Mouse (Mus musculus) urinary bladder, postnatal 10 days (tissue): ENCODE measurements around the gene Tsga10.
"Not testable (repeated sequence)": the region's sequence is repeated elsewhere in the genome, so short reads cannot be mapped to it uniquely, and the experiment has no call there.

ENCODE experiments used
- DNase-seq: peaks from one replicate; pipeline ENCODE4 v3.0.0; 2022; ENCODE audit warnings: low spot score

The Tsga10 gene

GRCm38 (mm10) chr1:37719761-37720640, 146.2 kb downstream of the Tsga10 start, which contains the start of gene 2010300C02Rik:
TSS of gene 2010300C02Rik (minus strand) at chr1:37720085.
- no peak for DNase-seq

- DNase-seq = no peak
Observed at GRCm38 (mm10) chr1:37719030-37719723, 147.1 kb downstream of the Tsga10 start.

- no peak for DNase-seq
Observed at GRCm38 (mm10) chr1:37718516-37718915, 147.7 kb downstream of the Tsga10 start.

- no peak for DNase-seq
Observed at GRCm38 (mm10) chr1:37717415-37718195, 148.6 kb downstream of the Tsga10 start.

DNA sequence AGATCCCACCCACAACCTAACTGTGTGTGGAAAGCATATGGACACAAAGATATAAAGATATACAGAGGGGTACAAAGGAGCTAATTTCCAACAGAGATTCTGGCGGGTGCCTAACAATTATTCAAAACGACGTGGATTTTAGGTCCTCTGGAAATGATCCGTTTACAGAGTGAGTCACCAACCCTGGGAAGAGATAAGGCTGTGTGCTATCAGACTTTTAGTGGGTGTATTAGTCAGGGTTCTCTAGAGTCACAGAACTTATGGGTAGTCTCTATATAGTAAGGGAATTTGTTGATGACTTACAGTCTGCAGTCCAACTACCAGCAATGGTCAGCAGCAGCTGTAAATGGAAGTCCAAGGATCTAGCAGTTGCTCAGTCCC, 153.9 kb downstream of the Tsga10 start:
- not testable (repeated sequence) for DNase-seq

DNA sequence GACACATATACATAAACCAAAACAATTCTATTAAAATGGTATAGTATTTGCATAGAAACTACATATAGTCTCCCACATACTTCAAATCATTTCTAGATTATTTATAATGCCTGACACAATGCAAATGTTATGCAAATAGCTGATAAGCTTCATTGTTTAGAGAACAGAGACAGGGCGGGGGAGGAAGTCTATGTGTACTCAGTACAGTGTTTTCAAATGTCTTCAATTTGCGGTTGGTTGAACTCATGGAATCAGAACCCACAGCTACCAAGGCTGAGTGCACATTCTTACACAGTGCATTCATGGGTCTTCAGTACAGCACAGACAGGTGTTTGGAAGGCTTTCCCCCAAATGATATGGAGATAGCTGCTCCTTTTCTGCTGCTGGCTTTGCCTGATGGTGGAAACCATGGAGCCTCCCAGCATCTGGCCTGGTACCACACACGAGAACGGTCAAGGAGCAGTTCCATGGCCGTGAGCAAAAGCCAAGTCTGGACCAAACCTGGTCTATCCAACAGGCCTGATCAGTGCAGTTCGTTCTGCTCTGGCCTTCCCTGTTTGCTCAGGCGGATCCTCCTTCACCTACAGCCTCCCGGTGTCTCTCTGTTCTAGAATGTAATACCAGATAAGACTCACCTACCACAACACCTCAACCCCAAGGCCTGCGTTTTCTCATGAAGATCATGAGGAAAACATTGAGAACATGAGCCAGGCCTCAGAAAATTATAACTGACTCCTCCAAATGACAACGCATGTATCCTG, 154.5 kb downstream of the Tsga10 start:
- no peak for DNase-seq

GRCm38 (mm10) chr1:37711082-37711481, 155.1 kb downstream of the Tsga10 start:
- DNase-seq = no peak

GRCm38 (mm10) chr1:37709736-37710135, 156.5 kb downstream of the Tsga10 start:
- DNase-seq = no peak

DNA sequence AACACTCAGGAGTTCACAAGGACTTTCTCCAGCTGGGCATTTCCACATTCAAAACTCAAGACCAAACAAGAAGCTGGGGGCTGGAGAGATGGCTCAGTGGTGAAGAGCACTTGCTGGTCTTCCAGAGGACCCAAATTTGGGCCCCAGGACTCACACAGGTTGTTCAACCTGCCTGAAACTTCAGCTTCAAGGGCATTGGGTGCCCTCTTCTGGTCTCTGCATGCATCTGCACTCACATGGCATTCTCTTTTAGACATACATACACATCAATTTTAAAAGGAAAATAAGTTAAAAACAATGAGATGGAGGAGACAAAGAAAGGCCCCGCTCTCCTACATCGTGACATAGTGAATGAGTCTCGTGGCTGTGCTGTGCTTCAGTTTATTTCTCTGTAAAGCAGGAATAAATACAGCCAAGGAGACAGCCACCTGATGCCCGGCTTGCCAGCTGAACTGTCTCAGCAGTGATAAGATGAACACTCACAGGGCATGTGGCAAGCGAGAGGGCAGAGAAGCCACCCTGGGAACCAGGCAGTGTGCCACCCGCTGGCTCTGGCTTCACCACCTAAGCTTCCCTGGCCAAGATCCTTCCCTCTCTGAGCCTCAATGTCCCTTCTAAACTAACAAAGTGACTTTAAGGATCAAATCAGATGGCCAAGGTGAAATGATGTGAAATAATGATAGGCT, 157.8 kb downstream of the Tsga10 start:
- DNase-seq = no peak
